Mouse (Mus musculus): Measurements from ENCODE around the gene Rpl38. TPM values are rescaled to one million over a fixed set of nuclear protein-coding genes. Genes with fewer than 3 reads are reported as not detected.

Rpl38 gene
- total and polyA plus RNA-seq, 2 experiments from 2014 or later = 331 to 773 TPM

DNA sequence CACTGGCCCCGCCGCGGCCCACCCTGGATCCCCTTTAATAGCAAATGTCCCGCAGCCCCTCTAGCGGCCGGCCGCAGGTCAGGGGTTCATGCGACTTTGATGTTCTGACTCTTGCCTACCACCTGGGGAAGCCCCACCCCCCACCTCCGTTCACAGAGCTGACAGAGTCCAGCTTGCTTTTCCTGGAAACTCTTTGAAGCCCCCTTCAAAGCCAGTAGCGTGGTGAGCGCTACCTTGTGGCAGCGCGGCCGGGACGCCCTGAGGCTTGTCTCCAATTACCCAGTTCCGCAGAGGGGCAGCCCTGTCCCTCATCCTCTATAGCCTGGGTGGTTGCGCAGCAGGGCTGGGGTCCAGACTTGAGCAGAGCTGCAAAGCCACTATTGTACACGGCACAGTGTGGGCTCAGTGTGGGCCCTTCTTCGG is 28.6 kb upstream of the Rpl38 start:
- WGBS = 12% methylated on average over 19 of the region's 19 CpGs
- Histone ChIP-seq H3K27ac (ENCODE audit: low read depth) (no peak overlapping the region), H3K4me1 (ENCODE audit: control insufficient read depth, insufficient read depth) (no peaks in the 10 kb centered on the region), H3K4me2 (ENCODE audit: low read depth, low read length) (no peak overlapping the region), H3K4me3 (ENCODE audit: low read depth, low read length) (no peak overlapping the region), H3K9ac (replicated peaks; ENCODE audit: low read depth, low read length) (no peak overlapping the region), H3K27me3 (ENCODE audit: control insufficient read depth, insufficient read depth, low read length) (peaks cover 34% of the 10 kb centered on the region), H3K36me3 (replicated peaks; ENCODE audit: control insufficient read depth, insufficient read depth, low read length) (no peaks in the 10 kb centered on the region), H3K9me3 (replicated peaks; ENCODE audit: control insufficient read depth, low read length) (no peaks in the 10 kb centered on the region)
- TF ChIP-seq EP300 (IDR thresholded peaks at IDR 0.05; ENCODE audit: low read depth) (no peak), CTCF (IDR thresholded peaks at IDR 0.05; ENCODE audit: low read depth) (no peak)
- DNase-seq (ENCODE audit: low spot score) (no peak), ATAC-seq (ENCODE audit: insufficient read depth, low read depth) (no peak)

DNA sequence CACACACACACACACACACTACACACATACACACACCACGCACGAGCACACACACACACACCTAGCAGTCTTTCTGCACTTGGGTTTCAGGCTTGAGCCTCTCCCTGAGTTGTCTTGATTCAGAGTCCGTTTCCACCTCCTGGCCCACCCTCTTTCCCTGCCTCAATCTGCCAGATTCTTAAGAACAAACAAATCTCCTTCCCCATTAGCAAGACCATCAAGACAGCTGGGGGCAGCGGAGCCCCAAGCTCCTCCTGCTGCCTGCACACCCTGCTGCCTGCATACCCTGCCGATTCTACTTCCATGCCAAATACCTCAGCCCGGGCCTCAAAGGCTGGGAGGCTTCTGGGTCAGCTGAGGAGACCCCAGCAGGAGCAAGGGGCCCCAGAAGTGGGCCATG is 27.7 kb upstream of the Rpl38 start:
- DNase-seq (ENCODE audit: low spot score) (no peak), ATAC-seq (ENCODE audit: insufficient read depth, low read depth) (no peak)
- Histone ChIP-seq H3K4me1 (ENCODE audit: control insufficient read depth, insufficient read depth) (no peaks in the 10 kb centered on the region), H3K27me3 (ENCODE audit: control insufficient read depth, insufficient read depth, low read length) (peaks cover 30% of the 10 kb centered on the region), H3K9ac (replicated peaks; ENCODE audit: low read depth, low read length) (no peak overlapping the region), H3K4me2 (ENCODE audit: low read depth, low read length) (no peak overlapping the region), H3K9me3 (replicated peaks; ENCODE audit: control insufficient read depth, low read length) (no peaks in the 10 kb centered on the region), H3K4me3 (ENCODE audit: low read depth, low read length) (no peak overlapping the region), H3K27ac (ENCODE audit: low read depth) (no peak overlapping the region), H3K36me3 (replicated peaks; ENCODE audit: control insufficient read depth, insufficient read depth, low read length) (no peaks in the 10 kb centered on the region)
- 62% methylated on average over 6 of the region's 6 CpGs for WGBS
- TF ChIP-seq CTCF (IDR thresholded peaks at IDR 0.05; ENCODE audit: low read depth) (no peak), EP300 (IDR thresholded peaks at IDR 0.05; ENCODE audit: low read depth) (no peak)

DNA sequence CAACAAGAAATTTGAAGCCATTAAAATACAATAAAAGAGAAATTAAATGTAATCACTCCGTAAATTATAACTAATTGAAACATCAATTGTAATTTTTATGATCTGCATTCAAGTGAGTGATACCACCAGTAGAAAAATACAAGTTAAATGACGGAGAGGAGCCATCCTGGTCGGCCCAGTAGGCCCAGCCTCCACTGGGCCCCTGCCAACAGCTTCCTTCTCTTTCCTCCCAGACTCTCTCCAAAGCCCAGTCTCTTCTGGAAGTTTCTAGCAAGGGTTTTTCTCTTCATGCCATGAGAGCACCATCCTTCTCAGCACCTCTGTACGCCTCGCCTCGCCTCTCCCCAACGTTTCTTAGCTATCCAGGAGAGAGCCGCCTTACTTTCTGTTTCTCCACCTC is 27.2 kb upstream of the Rpl38 start:
- Histone ChIP-seq H3K27ac (ENCODE audit: low read depth) (no peak overlapping the region), H3K36me3 (replicated peaks; ENCODE audit: control insufficient read depth, insufficient read depth, low read length) (no peaks in the 10 kb centered on the region), H3K9me3 (replicated peaks; ENCODE audit: control insufficient read depth, low read length) (no peaks in the 10 kb centered on the region), H3K4me2 (ENCODE audit: low read depth, low read length) (no peak overlapping the region), H3K4me1 (ENCODE audit: control insufficient read depth, insufficient read depth) (no peaks in the 10 kb centered on the region), H3K27me3 (ENCODE audit: control insufficient read depth, insufficient read depth, low read length) (peaks cover 30% of the 10 kb centered on the region), H3K9ac (replicated peaks; ENCODE audit: low read depth, low read length) (no peak overlapping the region), H3K4me3 (ENCODE audit: low read depth, low read length) (no peak overlapping the region)
- ATAC-seq (ENCODE audit: insufficient read depth, low read depth) (no peak), DNase-seq (ENCODE audit: low spot score) (no peak)
- 89% methylated on average over 8 of the region's 8 CpGs for WGBS
- TF ChIP-seq CTCF (IDR thresholded peaks at IDR 0.05; ENCODE audit: low read depth) (no peak), EP300 (IDR thresholded peaks at IDR 0.05; ENCODE audit: low read depth) (no peak)

DNA sequence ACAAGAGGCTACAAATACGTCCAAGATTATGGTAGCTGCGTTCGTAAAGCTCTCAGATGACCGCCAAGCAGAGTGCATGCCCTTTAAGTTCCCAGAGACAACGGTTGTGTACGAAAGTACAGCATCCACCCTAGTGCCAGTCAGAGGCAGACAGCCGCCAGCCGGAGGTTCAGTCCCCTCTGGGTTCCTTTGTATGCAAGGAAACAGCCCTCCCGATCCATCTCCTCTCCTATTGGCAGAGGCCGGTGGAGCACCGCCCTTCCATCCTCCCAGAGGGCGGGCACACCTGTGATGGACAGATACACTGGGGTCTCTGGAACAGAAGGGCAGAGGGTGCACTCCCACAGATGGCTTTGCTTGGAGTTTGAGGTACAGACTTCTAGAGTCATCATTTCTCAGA is 26.1 kb upstream of the Rpl38 start:
- DNase-seq (ENCODE audit: low spot score) (no peak), ATAC-seq (ENCODE audit: insufficient read depth, low read depth) (no peak)
- H3K36me3 ChIP-seq (replicated peaks; ENCODE audit: control insufficient read depth, insufficient read depth, low read length) = no peaks in the 10 kb centered on the region
- H3K4me1 ChIP-seq (ENCODE audit: control insufficient read depth, insufficient read depth) = no peaks in the 10 kb centered on the region
- no peak overlapping the region for H3K4me2 ChIP-seq (ENCODE audit: low read depth, low read length)
- no peak overlapping the region for H3K9ac ChIP-seq (replicated peaks; ENCODE audit: low read depth, low read length)
- 64% methylated on average over 12 of the region's 12 CpGs for WGBS
- H3K27me3 ChIP-seq (ENCODE audit: control insufficient read depth, insufficient read depth, low read length) = peaks cover 24% of the 10 kb centered on the region
- H3K4me3 ChIP-seq (ENCODE audit: low read depth, low read length) = no peak overlapping the region
- H3K27ac ChIP-seq (ENCODE audit: low read depth) = no peak overlapping the region
- TF ChIP-seq EP300 (IDR thresholded peaks at IDR 0.05; ENCODE audit: low read depth) = no peak
- no peak for TF ChIP-seq CTCF (IDR thresholded peaks at IDR 0.05; ENCODE audit: low read depth)
- no peaks in the 10 kb centered on the region for H3K9me3 ChIP-seq (replicated peaks; ENCODE audit: control insufficient read depth, low read length)

DNA sequence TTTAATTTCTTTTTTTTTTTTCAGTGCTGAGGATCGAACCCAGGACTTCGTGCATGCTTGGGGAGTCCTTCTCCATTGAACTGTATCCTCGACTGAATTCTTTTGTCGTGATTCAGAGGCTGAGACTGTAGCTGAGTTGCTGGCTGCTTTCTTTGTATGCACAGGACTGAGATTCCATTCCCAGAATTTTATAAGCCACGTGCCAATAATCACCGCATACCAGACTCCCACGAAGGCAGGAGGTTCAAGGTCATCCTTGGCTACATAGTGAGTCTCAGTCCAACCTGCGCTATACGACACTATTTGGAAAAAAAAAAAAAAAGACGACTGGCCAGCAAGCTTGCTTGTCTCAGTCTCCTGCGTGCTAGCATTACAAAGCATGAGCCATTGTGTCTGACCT is 25.4 kb upstream of the Rpl38 start:
- no peak overlapping the region for H3K4me2 ChIP-seq (ENCODE audit: low read depth, low read length)
- ATAC-seq (ENCODE audit: insufficient read depth, low read depth) (no peak), DNase-seq (ENCODE audit: low spot score) (no peak)
- peaks cover 17% of the 10 kb centered on the region for H3K27me3 ChIP-seq (ENCODE audit: control insufficient read depth, insufficient read depth, low read length)
- H3K4me1 ChIP-seq (ENCODE audit: control insufficient read depth, insufficient read depth) = no peaks in the 10 kb centered on the region
- TF ChIP-seq EP300 (IDR thresholded peaks at IDR 0.05; ENCODE audit: low read depth) (no peak), CTCF (IDR thresholded peaks at IDR 0.05; ENCODE audit: low read depth) (no peak)
- whole genome bisulfite sequencing = 56% methylated on average over 11 of the region's 11 CpGs
- no peaks in the 10 kb centered on the region for H3K9me3 ChIP-seq (replicated peaks; ENCODE audit: control insufficient read depth, low read length)
- H3K27ac ChIP-seq (ENCODE audit: low read depth) = no peak overlapping the region
- H3K9ac ChIP-seq (replicated peaks; ENCODE audit: low read depth, low read length) = no peak overlapping the region
- H3K36me3 ChIP-seq (replicated peaks; ENCODE audit: control insufficient read depth, insufficient read depth, low read length) = no peaks in the 10 kb centered on the region
- no peak overlapping the region for H3K4me3 ChIP-seq (ENCODE audit: low read depth, low read length)

DNA sequence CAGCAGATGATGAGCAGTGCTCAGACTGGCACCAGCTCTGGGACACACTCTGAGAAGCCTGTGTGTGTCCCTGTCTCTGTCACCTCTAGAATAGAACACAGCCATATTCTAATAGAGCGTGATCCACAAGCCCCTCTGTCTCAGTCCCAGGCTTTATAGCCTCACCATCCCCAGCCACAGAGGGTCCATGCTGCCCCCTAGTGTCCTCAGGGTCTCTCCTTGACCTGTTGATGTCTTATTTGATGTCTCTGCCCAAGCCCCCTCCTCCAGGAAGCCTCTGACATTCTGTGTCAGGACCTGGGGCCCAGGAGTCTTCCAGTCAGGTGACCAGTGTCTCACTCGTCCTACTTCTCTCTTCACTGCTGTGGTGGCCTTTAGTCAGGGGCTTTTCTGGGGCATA is 24.2 kb upstream of the Rpl38 start:
- DNase-seq (ENCODE audit: low spot score) = no peak
- Histone ChIP-seq H3K9me3 (replicated peaks; ENCODE audit: control insufficient read depth, low read length) (no peaks in the 10 kb centered on the region), H3K27ac (ENCODE audit: low read depth) (no peak overlapping the region), H3K27me3 (ENCODE audit: control insufficient read depth, insufficient read depth, low read length) (peaks cover 9% of the 10 kb centered on the region), H3K36me3 (replicated peaks; ENCODE audit: control insufficient read depth, insufficient read depth, low read length) (no peaks in the 10 kb centered on the region), H3K4me1 (ENCODE audit: control insufficient read depth, insufficient read depth) (no peaks in the 10 kb centered on the region), H3K4me2 (ENCODE audit: low read depth, low read length) (no peak overlapping the region), H3K4me3 (ENCODE audit: low read depth, low read length) (no peak overlapping the region), H3K9ac (replicated peaks; ENCODE audit: low read depth, low read length) (no peak overlapping the region)
- TF ChIP-seq EP300 (IDR thresholded peaks at IDR 0.05; ENCODE audit: low read depth) (no peak), CTCF (IDR thresholded peaks at IDR 0.05; ENCODE audit: low read depth) (no peak)
- ATAC-seq (ENCODE audit: insufficient read depth, low read depth) = no peak
- WGBS = 34% methylated on average over 2 of the region's 2 CpGs

Data from heart, postnatal 0 days (tissue).